Mouse (Mus musculus) monocyte, adult 5-6 weeks (primary cell): Measurements from ENCODE around the gene Map7d1. TPM values are rescaled to one million over a fixed set of nuclear protein-coding genes. Genes with fewer than 3 reads are reported as not detected.

Source experiments
- ATAC-seq: fragments of 153-309, 156-312 bp; replicated peaks from 2 replicates; pipeline ENCODE4 v1.8.0; 2017; ENCODE audit warnings: mild to moderate bottlenecking; ENCODE audit not compliant: low TSS enrichment, insufficient number of reproducible peaks, severe bottlenecking, poor library complexity, low FRiP score
- total RNA-seq: library from RNA; stranded (forward); fragments of 200-1000, 200-491, 200-594 nt; gene quantifications from 3 replicates; pipeline ENCODE4 v1.2.3, GENCODE M21; 2017

Gene Map7d1
- total RNA-seq, 1 experiment from 2014 or later, result 107 TPM

- no peak for ATAC-seq
Observed at GRCm38 (mm10) chr4:126275681-126276131, 19.6 kb upstream of the Map7d1 start.

- ATAC-seq, result no peak
Observed at GRCm38 (mm10) chr4:126275081-126275480, 18.9 kb upstream of the Map7d1 start.

- ATAC-seq, result no peak
Observed at GRCm38 (mm10) chr4:126273753-126274152, 17.6 kb upstream of the Map7d1 start.

- no peak for ATAC-seq
Observed at GRCm38 (mm10) chr4:126269292-126269691, 13.1 kb upstream of the Map7d1 start.

- peak; percentile 82 for ATAC-seq
Observed at GRCm38 (mm10) chr4:126262119-126262807, 6.1 kb upstream of the Map7d1 start, which contains the start of gene Trappc3. Gene Trappc3 (plus strand): TSS chr4:126262325.

- no peak for ATAC-seq
Observed at GRCm38 (mm10) chr4:126261675-126262074, 5.5 kb upstream of the Map7d1 start.

GRCm38 (mm10) chr4:126261266-126261665 lies 5.1 kb upstream of the Map7d1 start:
- no peak for ATAC-seq

GRCm38 (mm10) chr4:126260520-126261201 lies 4.5 kb upstream of the Map7d1 start:
- ATAC-seq, result peak; percentile 51

- ATAC-seq, result peak; percentile 19
Observed at GRCm38 (mm10) chr4:126259523-126260160, 3.5 kb upstream of the Map7d1 start.

- no peak for ATAC-seq
Observed at GRCm38 (mm10) chr4:126259063-126259462, 2.9 kb upstream of the Map7d1 start.

GRCm38 (mm10) chr4:126256967-126257881 lies 1.1 kb upstream of the Map7d1 start:
- no peak for ATAC-seq

GRCm38 (mm10) chr4:126255113-126256001 lies 786 bp downstream of the Map7d1 start:
- ATAC-seq, result no peak

- ATAC-seq, result no peak
Observed at GRCm38 (mm10) chr4:126254315-126255112, 1.6 kb downstream of the Map7d1 start.

- no peak for ATAC-seq
Observed at GRCm38 (mm10) chr4:126253637-126254272, 2.4 kb downstream of the Map7d1 start.

GRCm38 (mm10) chr4:126252411-126253237 lies 3.5 kb downstream of the Map7d1 start:
- ATAC-seq, result no peak
